Mouse (Mus musculus) spleen, adult 10 weeks (tissue): ENCODE measurements around the gene Zbtb11. TPM values are rescaled to one million over a fixed set of nuclear protein-coding genes. Genes with fewer than 3 reads are reported as not detected.

Experiments used
- polyA plus RNA-seq: library from polyadenylated mRNA; stranded (reverse); fragments of 350-450 nt; fragmentation: Illumina TruSeq; extraction: RNeasy Lipid Tissue Mini Kit (QIAGEN cat#74804); gene quantifications from one replicate; pipeline ENCODE4 v1.2.3, GENCODE M21; 2015; ENCODE audit warnings: low replicate concordance; ENCODE audit not compliant: insufficient read depth

The Zbtb11 gene
- 41.9 TPM for polyA plus RNA-seq

GRCm38 (mm10) chr16:55973431-55974255 is at the start of gene Zbtb11:
Zbtb11 (plus strand) TSS chr16:55973883.

GRCm38 (mm10) chr16:55934453-55935037 is 39.1 kb upstream of the Zbtb11 start, which contains the start of gene Cep97:
Cep97 (minus strand) TSS chr16:55934855.

GRCm38 (mm10) chr16:55966212-55966871 is 7.3 kb upstream of the Zbtb11 start, which contains the start of gene Rpl24:
Rpl24 (plus strand) TSS chr16:55966275.

GRCm38 (mm10) chr16:56029661-56030082 is 56.0 kb downstream of the Zbtb11 start, which contains the start of gene Pcnp:
Pcnp (minus strand) TSS chr16:56029739.

GRCm38 (mm10) chr16:56037138-56038010 is 63.7 kb downstream of the Zbtb11 start, which contains the start of gene Trmt10c:
Trmt10c (minus strand) TSS chr16:56037819.

GRCm38 (mm10) chr16:56048038-56048437 is 74.4 kb downstream of the Zbtb11 start, which contains the start of gene Senp7:
Senp7 (plus strand) TSS chr16:56048338.

Other genes starting within 250 kb of the Zbtb11 start
- 27.1 TPM for gene Nfkbiz, start 135.0 kb upstream of the Zbtb11 start, polyA plus RNA-seq
- gene Nxpe3, start 78.6 kb upstream of the Zbtb11 start, polyA plus RNA-seq = 23.4 TPM
- 22.4 TPM for gene Cep97, start 39.0 kb upstream of the Zbtb11 start, polyA plus RNA-seq
- gene Rpl24, start 7.6 kb upstream of the Zbtb11 start, polyA plus RNA-seq = 1,312 TPM
- gene Pcnp, start 55.9 kb downstream of the Zbtb11 start, polyA plus RNA-seq = 196 TPM
- gene Trmt10c, start 63.9 kb downstream of the Zbtb11 start, polyA plus RNA-seq = 29.0 TPM
- gene Senp7, start 74.5 kb downstream of the Zbtb11 start, polyA plus RNA-seq = 65.8 TPM
- 1.9 TPM for gene Impg2, start 230.4 kb downstream of the Zbtb11 start, polyA plus RNA-seq